Mouse (Mus musculus) C2C12 (cell line): Measurements from ENCODE around the gene Dvl3.

ENCODE experiments used
- CTCF ChIP-seq: IDR thresholded peaks from one replicate; pipeline ENCODE4 v1.5.1; 2011; ENCODE audit not compliant: control insufficient read depth, insufficient read depth, insufficient read length
- MAX ChIP-seq: IDR thresholded peaks from one replicate; pipeline ENCODE4 v1.6.1; 2011; ENCODE audit warnings: mild to moderate bottlenecking, control low read depth
- MYOD1 ChIP-seq: IDR thresholded peaks from one replicate; pipeline ENCODE4 v1.6.1; 2011; ENCODE audit warnings: low read depth; ENCODE audit not compliant: control insufficient read depth, insufficient read length

GRCm38 (mm10) chr16:20474786-20475185 lies 42.0 kb upstream of the Dvl3 start:
- no peak for TF ChIP-seq CTCF
- TF ChIP-seq MAX: no peak
- no peak for TF ChIP-seq MYOD1
